Mouse (Mus musculus) neural tube, embryonic 13.5 days (tissue): ENCODE results near the gene Slc25a51. TPM values are rescaled to one million over a fixed set of nuclear protein-coding genes. Genes with fewer than 3 reads are reported as not detected.

Experiments used
- ATAC-seq: fragments of 200-750 bp; cut with Nextera tagmentation; 2 replicates; pipeline ENCODE4 v1.8.0; 2017; ENCODE audit warnings: low read depth, mild to moderate bottlenecking, moderate TSS enrichment, moderate library complexity
- H3K27ac ChIP-seq: fragments of 300-500 bp; sonication (generic); replicated peaks from 2 replicates; pipeline ENCODE4 v1.5.1; 2015; ENCODE audit warnings: moderate library complexity, mild to moderate bottlenecking, inconsistent platforms
- H3K27me3 ChIP-seq: fragments of 300-500 bp; sonication (generic); 2 replicates; pipeline ENCODE4 v1.6.1; 2015; ENCODE audit warnings: mild to moderate bottlenecking, inconsistent platforms
- H3K36me3 ChIP-seq: fragments of 300-500 bp; sonication (generic); 2 replicates; pipeline ENCODE4 v1.6.1; 2015; ENCODE audit warnings: mild to moderate bottlenecking, inconsistent platforms
- H3K4me1 ChIP-seq: fragments of 300-500 bp; sonication (generic); replicated peaks from 2 replicates; pipeline ENCODE4 v1.6.1; 2015; ENCODE audit warnings: inconsistent platforms
- H3K4me2 ChIP-seq: fragments of 300-500 bp; sonication (generic); 2 replicates; pipeline ENCODE4 v1.6.1; 2015; ENCODE audit warnings: inconsistent platforms, mild to moderate bottlenecking, moderate library complexity
- H3K4me3 ChIP-seq: fragments of 300-500 bp; sonication (generic); 2 replicates; pipeline ENCODE4 v1.5.1; 2015; ENCODE audit warnings: mild to moderate bottlenecking, inconsistent platforms
- H3K9ac ChIP-seq: fragments of 300-500 bp; sonication (generic); 2 replicates; pipeline ENCODE4 v1.6.1; 2015; ENCODE audit warnings: moderate library complexity, mild to moderate bottlenecking, inconsistent platforms
- H3K9me3 ChIP-seq: fragments of 300-500 bp; sonication (generic); 2 replicates; pipeline ENCODE4 v1.6.1; 2016; ENCODE audit warnings: inconsistent platforms
- WGBS: fragments of 180-500 bp; shearing (Covaris S2); methylation state at CpG from one replicate; pipeline ENCODE4 v1.1.7; 2015; 5-methylcytosine and 5-hydroxymethylcytosine counted together
- polyA plus RNA-seq: library from polyadenylated mRNA; unstranded; fragments of >200 nt; fragmentation: Nextera tagmentation; extraction: Ambion mirVana; gene quantifications from 2 replicates; pipeline ENCODE4 v1.2.1, GENCODE M21; 2015

The Slc25a51 gene
- polyA plus RNA-seq, result 69.4 and 77.5 TPM in 2 replicates

DNA sequence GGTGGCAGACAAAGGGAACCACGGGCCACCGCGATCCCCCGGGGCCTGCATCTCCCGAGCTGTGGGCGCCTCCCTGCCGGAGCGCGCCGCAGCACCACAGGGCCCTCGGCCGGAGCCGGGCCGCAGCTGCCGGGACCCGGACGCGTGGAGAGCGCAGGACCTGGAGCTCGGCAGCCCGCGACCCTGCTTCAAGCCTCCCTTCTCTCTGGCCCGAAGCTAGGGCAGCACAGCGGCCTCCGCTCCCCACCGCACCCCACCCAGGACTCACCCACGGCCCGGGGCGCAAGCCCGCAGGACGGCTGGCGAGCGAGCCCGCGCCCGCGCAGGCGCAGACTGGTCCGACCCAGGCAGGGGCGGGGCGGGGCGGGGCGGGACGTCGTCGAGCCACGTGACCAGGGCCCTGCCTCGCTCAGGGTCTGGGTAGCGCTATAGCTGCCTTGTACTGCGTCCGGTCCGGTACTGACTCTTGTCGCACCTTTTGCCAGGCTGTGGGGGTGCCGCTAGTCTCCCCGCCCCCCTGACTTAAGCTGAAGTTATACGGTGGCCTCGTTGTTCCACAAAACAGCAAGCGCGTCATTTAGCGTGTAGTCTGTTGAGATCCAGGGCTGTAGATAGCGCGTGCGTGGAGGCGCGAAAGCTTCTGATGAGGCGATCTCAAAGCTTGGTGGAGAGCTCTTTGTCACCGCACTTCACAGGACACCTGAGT lies at the start of gene Slc25a51:
Gene Slc25a51 (minus strand): TSS at position 340 of the 706 bp plus-strand sequence.
- no peaks in the 10 kb centered on the region for H3K27me3 ChIP-seq
- H3K27ac ChIP-seq, result peak within 1 kb of the TSS; percentile 95
- H3K9ac ChIP-seq, result peak within 1 kb of the TSS; percentile 99
- H3K4me1 ChIP-seq, result peaks cover 36% of the 10 kb centered on the region
- peak within 1 kb of the TSS; percentile 93 for H3K4me2 ChIP-seq
- H3K9me3 ChIP-seq, result no peaks in the 10 kb centered on the region
- under 1% methylated on average over 63 of the region's 67 CpGs for WGBS
- ATAC-seq, result peak; percentile 98
- peaks cover 11% of the 10 kb centered on the region for H3K36me3 ChIP-seq
- peak within 1 kb of the TSS; percentile 97 for H3K4me3 ChIP-seq

DNA sequence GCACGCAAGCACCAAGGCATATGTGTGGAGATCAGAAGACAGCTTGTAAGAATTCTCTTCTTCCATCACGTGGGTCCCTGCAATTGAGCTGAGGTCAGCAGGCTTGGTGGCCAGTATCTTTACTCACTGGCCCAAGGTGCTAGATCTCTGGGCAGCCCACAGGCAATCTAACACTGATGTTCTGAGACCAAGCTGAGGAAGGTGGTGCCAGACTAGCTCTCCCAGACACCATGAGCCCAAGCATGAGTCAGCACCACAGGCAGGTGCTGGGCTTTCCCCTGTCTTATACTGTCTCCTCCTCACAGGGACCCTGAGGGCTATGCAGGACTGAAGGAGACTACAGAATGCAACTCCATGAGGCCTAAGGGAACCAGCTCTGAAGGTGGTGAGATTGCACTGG lies 49.0 kb upstream of the Slc25a51 start:
- Histone ChIP-seq H3K9ac (no peak overlapping the region), H3K27me3 (no peaks in the 10 kb centered on the region), H3K4me2 (no peak overlapping the region), H3K4me1 (peaks cover 16% of the 10 kb centered on the region), H3K36me3 (no peaks in the 10 kb centered on the region), H3K27ac (no peak overlapping the region), H3K4me3 (no peak overlapping the region), H3K9me3 (no peaks in the 10 kb centered on the region)
- WGBS, result 91% methylated on average over 2 of the region's 2 CpGs
- no peak for ATAC-seq

DNA sequence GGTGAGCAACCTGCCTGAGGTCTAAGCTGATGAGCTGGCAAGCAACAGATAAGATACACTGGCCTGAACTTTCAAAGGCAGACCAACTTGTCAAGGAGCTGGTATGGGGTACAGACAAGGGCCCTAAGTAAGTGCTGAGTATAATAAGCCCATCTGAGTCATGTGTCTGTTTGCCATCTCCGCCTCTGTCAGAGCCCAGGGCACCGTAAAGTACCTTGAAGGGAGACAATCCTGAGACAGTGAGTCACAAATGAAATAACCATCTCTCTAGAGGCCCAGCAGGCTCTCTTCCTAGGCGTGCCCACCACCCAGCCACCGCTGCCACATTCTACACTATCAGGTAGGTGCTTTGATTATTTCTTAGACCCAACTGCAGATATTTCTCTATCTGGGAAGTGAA lies 46.4 kb upstream of the Slc25a51 start:
- H3K4me1 ChIP-seq, result peaks cover 24% of the 10 kb centered on the region
- no peaks in the 10 kb centered on the region for H3K9me3 ChIP-seq
- H3K9ac ChIP-seq, result peak overlapping the region; percentile 8; the same call in 1 of the 2 replicates
- no peak for ATAC-seq
- no peak overlapping the region for H3K27ac ChIP-seq
- H3K27me3 ChIP-seq, result no peaks in the 10 kb centered on the region
- H3K36me3 ChIP-seq, result no peaks in the 10 kb centered on the region
- H3K4me2 ChIP-seq, result no peak overlapping the region
- WGBS, result 84% methylated on average over 4 of the region's 4 CpGs
- no peak overlapping the region for H3K4me3 ChIP-seq

DNA sequence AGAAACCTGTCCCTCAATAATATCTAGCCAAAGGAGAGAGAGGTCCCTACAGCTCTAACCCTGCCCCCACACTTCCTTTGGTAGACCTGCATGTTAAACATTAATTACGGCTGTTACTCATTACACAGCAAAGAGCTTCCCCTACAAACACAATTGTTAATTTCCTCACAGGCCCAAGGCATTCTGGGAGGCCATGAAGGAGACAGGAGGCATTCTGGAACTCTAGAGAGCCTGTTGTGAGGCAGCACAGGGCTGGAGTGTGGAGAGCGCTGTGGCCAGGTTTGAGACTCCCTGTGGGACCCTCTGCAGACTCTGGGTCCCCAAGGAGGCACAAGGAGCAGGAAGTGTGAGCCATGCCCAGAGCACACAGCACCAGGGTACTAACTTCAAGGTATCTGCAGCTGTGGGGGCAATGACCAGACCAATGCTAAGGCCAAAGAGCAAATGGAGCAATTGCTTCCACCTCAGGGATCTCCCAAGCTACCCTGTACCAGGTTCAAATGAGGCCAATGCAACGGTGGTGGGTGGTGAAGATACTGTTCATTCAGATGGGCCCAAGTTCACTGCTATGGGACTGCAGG lies 44.8 kb upstream of the Slc25a51 start:
- H3K27me3 ChIP-seq, result no peaks in the 10 kb centered on the region
- no peaks in the 10 kb centered on the region for H3K9me3 ChIP-seq
- ATAC-seq, result no peak
- no peaks in the 10 kb centered on the region for H3K36me3 ChIP-seq
- H3K9ac ChIP-seq, result no peak overlapping the region
- WGBS, result 69% methylated on average over 3 of the region's 3 CpGs
- peaks cover 38% of the 10 kb centered on the region for H3K4me1 ChIP-seq
- H3K27ac ChIP-seq, result no peak overlapping the region; the same call in 1 of the 2 replicates
- H3K4me2 ChIP-seq, result no peak overlapping the region
- no peak overlapping the region for H3K4me3 ChIP-seq

DNA sequence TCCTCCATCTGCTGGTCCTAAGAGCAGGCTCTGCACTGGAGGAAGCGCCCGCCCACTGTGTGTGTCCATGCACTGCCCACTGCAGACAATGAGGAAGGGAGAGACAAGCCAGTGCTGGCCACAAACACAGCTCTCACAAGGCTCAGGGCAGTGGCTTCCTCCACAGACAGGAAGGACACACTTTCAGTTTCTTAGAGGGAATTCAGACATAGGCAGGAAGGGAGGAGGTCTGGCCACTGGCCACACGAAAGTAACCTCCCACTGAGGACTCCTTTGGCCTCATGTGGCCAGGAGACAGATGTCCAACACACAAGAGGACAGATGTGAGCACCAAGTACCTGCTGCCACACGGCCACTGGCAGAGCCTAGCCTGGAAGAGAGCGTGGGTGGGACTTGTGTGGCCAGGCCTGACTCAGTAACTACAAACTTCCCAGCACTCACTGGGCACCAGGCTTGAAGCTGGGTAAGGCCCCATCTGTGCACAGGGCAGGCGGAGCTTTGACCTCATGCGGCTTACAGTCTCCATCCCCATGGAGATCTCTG lies 44.1 kb upstream of the Slc25a51 start:
- Histone ChIP-seq H3K4me1 (peaks cover 38% of the 10 kb centered on the region), H3K4me2 (no peak overlapping the region), H3K9ac (no peak overlapping the region), H3K9me3 (no peaks in the 10 kb centered on the region), H3K27ac (no peak overlapping the region; the same call in 1 of the 2 replicates), H3K4me3 (no peak overlapping the region), H3K36me3 (no peaks in the 10 kb centered on the region), H3K27me3 (no peaks in the 10 kb centered on the region)
- no peak for ATAC-seq
- 69% methylated on average over 7 of the region's 7 CpGs for WGBS

DNA sequence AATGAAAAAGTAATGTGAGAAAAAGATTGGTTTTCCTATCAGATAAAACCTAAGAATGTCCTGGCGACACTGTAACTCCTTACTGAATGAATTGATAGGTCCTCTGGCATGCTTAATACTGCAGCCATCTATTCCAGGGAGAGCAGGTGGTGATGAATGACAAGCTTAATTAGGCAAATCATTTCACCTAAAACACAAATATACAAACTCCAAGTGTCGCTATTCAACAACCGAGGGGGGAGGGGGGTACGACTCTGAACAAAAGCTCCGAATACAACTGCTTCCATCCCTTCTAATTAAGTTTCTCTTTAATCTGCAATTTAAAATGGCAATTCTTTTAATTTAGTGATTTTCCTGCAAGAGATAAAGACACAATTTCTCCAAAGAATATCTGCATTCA lies 40.4 kb upstream of the Slc25a51 start:
- Histone ChIP-seq H3K4me2 (no peak overlapping the region), H3K9ac (no peak overlapping the region)

DNA sequence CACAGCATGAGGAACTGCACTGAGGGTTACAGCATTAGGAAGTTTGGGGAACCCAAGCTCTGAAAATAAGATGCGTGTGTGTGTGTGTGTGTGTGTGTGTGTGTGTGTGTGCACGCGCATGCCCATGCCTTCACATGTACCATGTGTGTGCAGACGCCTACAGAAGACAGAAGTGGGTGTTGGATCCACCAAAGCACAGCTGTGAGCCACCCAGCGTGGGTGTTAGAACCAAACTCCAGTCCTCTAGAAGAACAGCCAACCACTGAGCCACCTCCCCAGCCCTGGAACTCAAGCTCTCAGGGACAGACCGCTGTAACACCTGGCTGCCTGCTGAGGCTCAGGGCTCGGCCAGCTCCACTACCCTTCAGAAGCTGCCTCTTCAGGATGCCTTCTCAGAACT lies 39.9 kb upstream of the Slc25a51 start:
- H3K4me2 ChIP-seq, result no peak overlapping the region
- no peak overlapping the region for H3K4me3 ChIP-seq
- no peaks in the 10 kb centered on the region for H3K9me3 ChIP-seq
- H3K9ac ChIP-seq, result no peak overlapping the region
- WGBS, result 81% methylated on average over 7 of the region's 7 CpGs
- no peak for ATAC-seq
- peaks cover 17% of the 10 kb centered on the region; the same call in 1 of the 2 replicates for H3K36me3 ChIP-seq
- H3K27me3 ChIP-seq, result no peaks in the 10 kb centered on the region
- H3K4me1 ChIP-seq, result peaks cover 34% of the 10 kb centered on the region
- no peak overlapping the region for H3K27ac ChIP-seq

More for the DNA sequence above, 40.4 kb upstream of the Slc25a51 start:
- ATAC-seq, result no peak
- peaks cover 17% of the 10 kb centered on the region; the same call in 1 of the 2 replicates for H3K36me3 ChIP-seq
- H3K27ac ChIP-seq, result no peak overlapping the region
- H3K4me3 ChIP-seq, result no peak overlapping the region
- no peaks in the 10 kb centered on the region for H3K27me3 ChIP-seq
- peaks cover 38% of the 10 kb centered on the region for H3K4me1 ChIP-seq
- 54% methylated on average over 5 of the region's 5 CpGs for WGBS
- H3K9me3 ChIP-seq, result no peaks in the 10 kb centered on the region

DNA sequence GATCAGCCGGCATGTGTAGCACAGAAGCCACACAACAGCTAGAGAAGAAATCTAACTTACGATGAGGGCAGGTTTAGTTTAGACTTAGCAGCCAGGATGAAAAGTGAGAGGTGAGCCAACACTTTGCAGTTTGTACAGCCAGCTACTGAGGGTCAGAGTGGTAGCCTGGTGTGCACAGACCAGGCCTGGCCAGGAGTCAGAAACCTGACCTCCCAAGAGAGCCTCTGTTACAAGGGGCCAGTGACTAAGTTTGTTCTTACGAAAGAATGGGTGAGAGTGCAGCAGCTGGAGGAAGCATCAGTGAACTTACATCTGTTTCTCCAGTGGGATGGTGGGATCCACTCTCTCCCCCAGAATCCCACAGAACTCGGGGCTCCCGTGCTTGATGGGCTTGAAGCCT lies 38.6 kb upstream of the Slc25a51 start:
- no peak overlapping the region for H3K9ac ChIP-seq
- ATAC-seq, result no peak
- no peak overlapping the region for H3K4me3 ChIP-seq
- H3K27me3 ChIP-seq, result no peaks in the 10 kb centered on the region
- H3K36me3 ChIP-seq, result peaks cover 17% of the 10 kb centered on the region; the same call in 1 of the 2 replicates
- H3K9me3 ChIP-seq, result no peaks in the 10 kb centered on the region
- H3K27ac ChIP-seq, result no peak overlapping the region
- 93% methylated on average over 5 of the region's 5 CpGs for WGBS
- H3K4me2 ChIP-seq, result no peak overlapping the region
- peaks cover 23% of the 10 kb centered on the region for H3K4me1 ChIP-seq

DNA sequence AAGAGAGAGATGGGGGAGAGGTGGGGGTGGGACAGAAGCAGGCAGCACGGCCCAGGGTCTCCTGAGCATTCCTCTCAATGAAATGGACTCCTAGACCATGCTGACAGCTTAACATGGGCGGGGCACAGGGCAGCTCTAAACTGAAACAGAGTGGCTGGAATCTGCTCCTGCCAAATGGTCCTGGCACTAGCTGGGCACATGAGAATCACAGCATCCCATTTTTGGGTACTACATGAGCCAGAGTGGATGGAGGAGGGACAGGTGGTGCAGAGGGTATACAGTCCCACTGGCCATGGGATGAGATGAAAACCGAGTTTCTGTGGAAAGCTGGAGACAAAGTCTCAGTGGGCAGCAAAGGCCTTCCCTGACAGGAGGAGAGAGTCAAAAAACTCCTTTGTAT lies 36.7 kb upstream of the Slc25a51 start:
- H3K9ac ChIP-seq, result no peak overlapping the region
- H3K36me3 ChIP-seq, result peaks cover 17% of the 10 kb centered on the region; the same call in 1 of the 2 replicates
- no peak overlapping the region for H3K4me2 ChIP-seq
- no peak overlapping the region for H3K4me3 ChIP-seq
- ATAC-seq, result no peak
- no peaks in the 10 kb centered on the region for H3K27me3 ChIP-seq
- H3K27ac ChIP-seq, result no peak overlapping the region
- H3K4me1 ChIP-seq, result peaks cover 17% of the 10 kb centered on the region
- H3K9me3 ChIP-seq, result no peaks in the 10 kb centered on the region
- WGBS, result 61% methylated on average over 3 of the region's 3 CpGs

DNA sequence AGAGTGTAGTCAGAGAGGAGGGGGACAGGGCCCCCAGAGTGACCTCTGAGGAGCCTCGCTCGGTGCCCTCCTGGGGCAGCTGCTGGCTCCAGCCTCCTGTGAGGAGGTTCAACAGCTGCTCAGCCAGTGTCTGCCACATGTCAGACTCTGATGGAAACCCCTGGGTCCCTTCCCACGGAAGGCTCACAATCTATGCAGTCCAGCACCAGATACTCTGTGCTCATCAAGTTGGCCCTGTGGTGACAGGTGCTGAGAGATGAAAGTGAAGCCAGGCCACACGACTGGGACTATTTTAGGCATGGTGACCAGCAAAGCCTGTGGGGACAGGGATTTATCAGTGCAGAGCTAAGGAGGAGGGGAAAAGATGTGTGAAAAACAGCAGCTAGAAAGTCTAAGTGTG lies 36.2 kb upstream of the Slc25a51 start:
- Histone ChIP-seq H3K4me1 (peaks cover 17% of the 10 kb centered on the region), H3K4me3 (no peak overlapping the region), H3K36me3 (peaks cover 17% of the 10 kb centered on the region; the same call in 1 of the 2 replicates), H3K9ac (no peak overlapping the region), H3K27me3 (no peaks in the 10 kb centered on the region), H3K9me3 (no peaks in the 10 kb centered on the region), H3K4me2 (no peak overlapping the region), H3K27ac (no peak overlapping the region)
- no peak for ATAC-seq
- 48% methylated on average over 4 of the region's 4 CpGs for WGBS

DNA sequence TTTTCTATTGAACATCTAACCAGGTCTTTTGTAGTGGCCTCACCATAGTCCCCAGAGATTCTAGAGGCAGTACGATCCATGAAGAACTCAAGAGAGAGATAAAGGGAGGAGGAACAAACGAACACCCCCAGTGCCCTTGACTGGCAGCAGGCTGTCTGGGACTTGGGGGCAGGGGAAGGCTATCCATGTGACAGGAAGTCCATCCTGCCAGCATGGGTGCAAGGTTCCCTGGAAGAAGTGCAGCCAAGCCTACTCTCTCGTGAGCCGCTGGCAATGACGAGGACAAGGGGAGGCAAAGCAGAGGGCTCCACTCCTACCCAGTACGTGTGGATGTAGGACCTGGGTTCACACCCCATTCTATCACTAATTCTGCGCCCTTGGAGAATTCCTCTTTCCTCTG lies 35.1 kb upstream of the Slc25a51 start:
- Histone ChIP-seq H3K4me1 (peaks cover 18% of the 10 kb centered on the region), H3K27ac (no peak overlapping the region), H3K27me3 (no peaks in the 10 kb centered on the region), H3K9ac (no peak overlapping the region), H3K36me3 (peaks cover 17% of the 10 kb centered on the region; the same call in 1 of the 2 replicates), H3K4me3 (no peak overlapping the region), H3K4me2 (no peak overlapping the region), H3K9me3 (no peaks in the 10 kb centered on the region)
- no peak for ATAC-seq
- WGBS, result 78% methylated on average over 7 of the region's 7 CpGs

DNA sequence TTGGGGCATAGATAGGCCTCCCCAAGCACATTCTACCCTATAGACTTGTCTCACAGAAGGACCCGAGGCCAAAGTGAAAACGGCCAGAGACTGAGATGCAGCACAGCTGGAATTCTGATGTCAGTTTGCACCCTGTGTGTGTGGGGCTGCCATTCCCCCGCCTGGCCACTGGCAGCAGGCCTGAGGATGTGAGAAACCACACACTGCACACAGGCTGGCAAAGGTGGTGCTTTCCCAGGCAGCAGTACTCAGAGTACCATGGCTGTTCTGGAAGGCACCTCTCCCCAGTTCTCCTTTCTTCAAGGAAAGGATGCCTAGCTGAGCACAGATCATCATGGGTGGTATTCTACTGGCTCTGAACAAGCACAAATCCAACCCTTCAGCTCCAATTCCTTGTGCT lies 33.7 kb upstream of the Slc25a51 start:
- no peak overlapping the region for H3K4me3 ChIP-seq
- H3K4me1 ChIP-seq, result peaks cover 27% of the 10 kb centered on the region

More for the DNA sequence above, 33.7 kb upstream of the Slc25a51 start:
- no peak overlapping the region for H3K9ac ChIP-seq
- ATAC-seq, result no peak
- no peak overlapping the region for H3K27ac ChIP-seq
- no peak overlapping the region for H3K4me2 ChIP-seq
- H3K36me3 ChIP-seq, result peaks cover 17% of the 10 kb centered on the region; the same call in 1 of the 2 replicates
- WGBS, result 80% methylated on average over 3 of the region's 3 CpGs
- no peaks in the 10 kb centered on the region for H3K27me3 ChIP-seq
- H3K9me3 ChIP-seq, result no peaks in the 10 kb centered on the region
